Mouse (Mus musculus): ENCODE measurements around the gene Lmna.

Lmna gene

DNA sequence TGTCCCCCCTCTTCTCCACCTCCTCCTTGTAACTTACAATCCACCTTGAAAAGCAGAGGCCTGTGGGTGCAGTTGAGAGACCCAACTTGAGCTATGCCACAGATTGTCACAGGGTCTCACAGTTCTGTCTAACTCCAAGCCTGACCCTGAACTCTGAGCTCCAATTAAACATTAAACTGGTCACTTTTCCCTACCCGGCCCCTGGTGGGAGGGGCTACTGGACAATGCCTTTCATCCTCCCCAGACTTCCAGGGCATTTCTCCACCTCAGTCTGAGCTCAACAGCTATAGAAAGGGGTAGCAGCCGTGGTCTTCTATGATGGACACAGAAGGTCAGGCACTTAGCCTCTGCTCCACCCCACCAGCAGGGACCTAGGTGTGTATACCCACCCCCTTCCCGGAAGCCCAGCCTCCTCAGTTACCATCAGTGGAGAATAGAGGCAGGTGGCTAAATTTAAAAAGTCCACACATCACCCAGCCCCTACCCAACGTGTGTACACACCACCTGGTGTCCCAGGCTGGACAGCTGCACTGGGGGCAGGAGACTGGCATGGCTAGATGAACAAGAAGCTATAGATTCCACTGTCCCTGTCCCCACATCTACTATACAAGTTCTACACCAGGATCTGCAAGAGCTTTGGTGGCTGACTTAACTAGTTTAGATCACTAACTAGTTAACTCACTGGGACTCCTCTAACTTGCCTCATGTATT lies 8.9 kb downstream of the Lmna start:
- no peak for DNase-seq (ENCODE audit: low read depth, low spot score)

DNA sequence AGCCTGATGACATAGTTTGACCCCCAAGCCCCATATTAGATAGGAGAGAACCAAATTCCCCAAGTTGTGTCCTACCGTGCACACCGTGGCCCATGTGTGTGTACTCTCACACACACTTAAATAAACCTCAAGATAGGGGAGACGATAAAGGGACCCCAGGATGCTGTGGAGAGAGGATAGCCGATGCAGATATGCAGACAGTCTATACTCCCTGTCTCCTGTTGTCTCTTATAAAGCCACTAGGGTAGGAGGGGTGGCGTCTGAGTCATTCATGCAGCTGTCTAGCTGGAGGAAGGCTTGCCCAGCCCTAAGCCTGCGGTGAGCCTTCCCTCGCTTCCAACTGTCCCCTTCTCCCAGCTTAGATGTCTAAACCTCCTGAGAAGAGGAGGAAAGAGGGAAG lies 9.7 kb downstream of the Lmna start:
- no peak for DNase-seq (ENCODE audit: low read depth, low spot score)

DNA sequence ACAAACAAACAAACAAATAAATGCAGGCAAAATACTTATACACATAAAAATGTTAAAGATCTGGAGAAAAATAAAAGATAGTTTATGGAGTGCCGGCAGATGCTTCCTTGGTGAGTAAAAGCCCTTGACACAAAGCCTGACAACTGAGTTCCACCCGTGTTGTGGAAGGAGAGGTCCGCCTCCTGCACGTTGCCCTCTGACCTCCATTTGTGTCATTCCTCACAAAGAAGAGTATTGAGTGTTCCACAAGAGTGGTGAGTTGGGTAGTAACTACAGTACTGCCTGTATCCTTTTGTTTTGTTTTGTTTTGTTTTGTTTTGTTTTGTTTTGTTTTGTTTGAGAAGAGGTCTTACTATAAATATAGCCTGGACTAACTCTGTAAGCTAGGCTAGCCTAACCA lies 10.2 kb downstream of the Lmna start:
- DNase-seq (ENCODE audit: low read depth, low spot score): no peak

DNA sequence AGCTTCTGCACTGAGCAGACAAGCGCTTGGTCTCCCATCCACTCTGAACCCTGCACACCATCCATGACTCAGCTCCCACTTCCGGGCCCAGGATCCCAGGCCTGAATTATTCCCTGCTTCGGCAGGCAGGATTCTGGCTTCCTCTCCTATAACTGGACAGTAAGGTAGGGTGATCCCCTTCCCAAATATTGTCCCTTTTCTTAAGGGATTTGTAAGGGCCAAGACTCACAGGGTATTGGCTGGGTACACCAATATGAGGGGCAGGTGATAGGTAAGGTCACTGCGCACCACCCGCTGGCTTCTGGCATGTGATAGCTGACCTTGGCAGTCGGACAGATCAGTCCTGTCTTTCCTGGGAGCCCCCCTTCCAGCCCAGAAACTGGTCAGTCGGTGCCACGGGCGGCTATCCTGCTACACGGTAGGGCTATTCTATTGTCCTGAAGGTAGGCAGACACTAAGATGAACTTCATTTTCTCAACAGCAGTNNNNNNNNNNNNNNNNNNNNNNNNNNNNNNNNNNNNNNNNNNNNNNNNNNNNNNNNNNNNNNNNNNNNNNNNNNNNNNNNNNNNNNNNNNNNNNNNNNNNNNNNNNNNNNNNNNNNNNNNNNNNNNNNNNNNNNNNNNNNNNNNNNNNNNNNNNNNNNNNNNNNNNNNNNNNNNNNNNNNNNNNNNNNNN lies 13.9 kb downstream of the Lmna start:
- no peak for DNase-seq (ENCODE audit: low read depth, low spot score)

DNA sequence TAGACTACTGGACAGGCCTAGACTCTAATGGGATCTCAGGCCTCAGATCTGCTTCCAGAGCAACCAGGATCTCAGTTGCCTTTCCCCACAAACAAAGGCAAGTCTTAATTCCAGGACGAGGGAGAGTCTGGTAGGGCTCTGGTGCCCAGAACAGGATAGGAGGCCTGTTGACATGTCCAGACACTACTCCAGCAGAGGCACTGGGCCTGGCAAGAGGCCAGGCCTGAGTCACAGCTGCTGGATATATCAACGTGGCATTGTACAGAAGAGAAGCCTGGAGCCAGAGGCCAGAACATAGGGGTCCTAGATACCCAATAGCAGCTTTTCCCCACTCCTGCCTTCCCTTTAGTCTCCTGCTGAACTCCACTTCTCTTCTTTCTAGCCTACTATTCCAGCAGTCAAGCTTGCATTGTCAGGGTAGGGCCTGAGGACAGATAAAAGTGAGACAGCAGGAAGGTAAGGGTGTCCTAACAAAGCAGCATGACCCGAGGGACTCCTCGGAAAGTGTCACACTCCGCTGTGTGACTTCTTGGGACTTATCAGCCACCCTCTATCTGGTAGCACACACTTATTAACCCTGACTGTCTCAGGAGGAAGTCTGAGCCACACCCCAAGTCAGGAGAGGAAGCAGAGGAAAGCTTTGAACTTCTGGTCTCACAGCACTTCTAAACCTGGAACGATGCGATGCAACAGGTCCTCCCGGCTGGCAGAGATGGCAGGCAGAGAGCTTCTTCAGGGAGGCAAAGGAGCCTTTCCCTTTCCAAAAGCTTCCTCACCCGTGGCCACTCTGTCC lies 14.7 kb downstream of the Lmna start:
- no peak for DNase-seq (ENCODE audit: low read depth, low spot score)

DNA sequence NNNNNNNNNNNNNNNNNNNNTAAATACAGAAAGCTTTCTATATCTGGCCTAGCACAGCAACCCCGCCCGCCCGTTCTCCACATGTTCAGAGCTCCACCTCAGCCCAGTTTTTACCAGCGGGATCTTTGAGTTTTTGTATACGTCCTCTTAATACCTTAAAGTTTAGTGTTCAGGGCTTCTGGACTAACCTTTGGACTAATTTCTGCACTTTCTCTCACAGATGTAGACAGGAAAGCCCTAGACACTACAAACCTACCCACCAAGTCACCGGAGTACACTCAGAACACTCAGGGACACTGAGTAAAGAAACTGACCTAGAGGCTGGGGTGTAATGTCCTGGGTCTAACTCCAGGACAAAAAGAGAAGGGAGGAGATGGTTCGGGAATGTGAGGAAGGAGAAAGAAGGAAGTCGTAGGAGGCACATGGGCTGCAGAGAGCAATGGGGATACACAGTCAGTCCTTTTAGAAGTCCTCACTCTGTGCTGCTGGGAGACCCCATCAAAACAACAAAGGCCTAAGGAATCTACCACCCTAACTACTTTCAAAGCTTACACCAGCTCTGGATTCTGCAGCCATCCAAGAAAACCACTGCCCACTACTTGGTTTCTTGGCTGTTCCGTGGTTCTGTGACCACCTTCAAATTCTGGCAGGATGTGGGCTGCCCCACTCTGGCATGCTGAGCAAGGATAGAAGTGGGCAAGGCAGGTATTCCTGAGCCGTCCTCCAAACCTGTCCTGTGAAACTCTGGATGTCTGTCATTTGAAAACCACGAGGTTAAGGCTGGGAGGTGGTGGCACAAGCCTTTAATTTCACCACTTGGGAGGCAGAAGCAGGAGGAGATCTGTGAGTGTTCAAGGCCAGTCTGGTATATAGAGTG lies 15.8 kb downstream of the Lmna start:
- no peak for DNase-seq (ENCODE audit: low read depth, low spot score)

DNA sequence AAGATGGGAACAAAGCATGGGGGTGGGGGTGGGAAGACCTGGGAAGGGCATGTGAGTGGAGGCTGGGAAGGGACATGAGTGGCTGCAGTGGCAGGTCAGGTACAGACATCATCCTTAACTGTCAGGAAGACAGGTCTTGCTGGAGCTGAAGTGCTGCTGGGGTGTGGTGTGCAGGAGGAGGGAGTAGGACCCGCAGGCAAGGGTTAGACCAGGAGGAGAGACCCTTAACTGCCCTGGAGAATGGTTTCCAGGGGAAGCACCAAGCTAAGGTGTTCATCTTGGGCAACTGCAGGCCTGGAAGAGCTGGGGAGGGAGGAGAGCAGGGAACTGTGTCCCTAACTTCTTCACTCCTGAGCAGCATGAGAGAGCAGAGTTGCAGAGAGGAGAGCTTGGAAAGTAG lies 22.4 kb downstream of the Lmna start:
- DNase-seq (ENCODE audit: low read depth, low spot score): no peak

DNA sequence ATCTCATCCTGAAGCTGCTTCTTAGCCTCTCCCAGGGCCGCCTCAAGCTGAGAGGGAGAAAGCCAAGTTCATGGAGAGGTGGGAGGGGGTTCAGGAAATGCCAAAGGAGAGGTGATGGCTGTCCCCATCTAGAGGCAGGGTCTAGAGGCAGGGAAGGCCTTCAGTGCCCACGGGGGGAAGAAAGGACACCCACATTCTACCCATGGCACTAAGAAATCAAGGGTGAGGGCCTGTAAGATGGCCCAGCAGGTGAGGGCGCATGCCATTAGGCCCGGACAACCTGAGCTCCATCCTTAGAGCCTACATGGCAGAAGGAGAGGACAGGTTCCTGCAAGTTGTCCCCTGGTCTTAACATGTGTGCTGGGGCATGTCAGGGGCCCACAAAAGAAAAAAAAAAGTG lies 22.9 kb downstream of the Lmna start:
- DNase-seq (ENCODE audit: low read depth, low spot score): no peak

DNA sequence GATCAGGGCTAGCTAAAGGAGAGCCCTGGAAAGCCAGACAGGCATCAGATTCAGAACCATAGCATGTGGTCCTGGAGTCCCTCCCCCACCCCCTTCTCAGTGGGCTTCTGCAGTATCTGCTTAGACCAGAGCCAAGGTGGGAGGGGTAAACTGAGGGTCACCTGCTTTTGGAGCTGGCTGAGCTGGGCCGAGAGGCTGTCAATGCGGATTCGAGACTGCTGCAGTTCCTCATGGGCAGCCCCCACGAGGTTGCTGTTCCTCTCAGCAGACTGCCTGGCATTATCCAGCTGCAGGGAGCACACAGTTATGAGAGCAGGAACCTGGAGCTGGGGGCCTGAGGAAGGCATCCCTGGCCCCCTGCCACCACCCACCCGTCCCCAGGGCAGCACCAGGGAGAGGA lies 23.7 kb downstream of the Lmna start:
- DNase-seq (ENCODE audit: low read depth, low spot score): no peak

DNA sequence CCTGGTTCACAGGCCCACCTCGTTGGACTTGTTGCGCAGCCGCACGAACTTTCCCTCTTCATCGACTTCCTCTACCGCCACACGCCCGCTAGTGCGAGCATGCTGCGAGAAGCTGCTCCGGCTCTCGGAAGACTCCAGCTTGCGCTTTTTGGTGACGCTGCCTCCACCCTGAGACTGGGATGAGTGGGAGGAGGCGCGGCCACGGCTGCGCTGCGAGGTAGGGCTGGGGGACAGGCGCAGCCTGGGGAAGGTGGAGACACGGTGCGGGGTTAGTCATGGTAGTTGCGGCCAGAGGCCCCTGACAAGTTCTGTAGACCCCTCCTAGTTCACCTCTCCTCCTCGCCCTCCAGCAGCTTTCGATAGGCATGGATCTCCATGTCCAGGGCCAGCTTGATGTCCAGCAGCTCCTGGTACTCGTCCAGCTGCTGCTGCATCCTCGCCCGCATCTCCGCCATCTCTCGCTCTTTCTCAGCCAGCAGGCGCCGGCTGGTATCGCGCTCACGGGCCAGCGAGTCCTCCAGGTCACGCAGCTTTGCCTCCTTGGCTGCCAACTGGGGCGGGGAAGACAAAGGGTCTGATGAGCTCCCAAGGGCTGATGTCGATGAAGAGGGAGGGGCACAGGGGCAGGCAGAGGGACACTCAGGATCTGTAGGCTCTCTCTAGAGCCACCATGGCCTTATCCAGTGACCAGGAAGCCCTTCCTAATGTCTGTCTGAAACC lies 25.0 kb downstream of the Lmna start:
- DNase-seq (ENCODE audit: low read depth, low spot score): no peak

DNA sequence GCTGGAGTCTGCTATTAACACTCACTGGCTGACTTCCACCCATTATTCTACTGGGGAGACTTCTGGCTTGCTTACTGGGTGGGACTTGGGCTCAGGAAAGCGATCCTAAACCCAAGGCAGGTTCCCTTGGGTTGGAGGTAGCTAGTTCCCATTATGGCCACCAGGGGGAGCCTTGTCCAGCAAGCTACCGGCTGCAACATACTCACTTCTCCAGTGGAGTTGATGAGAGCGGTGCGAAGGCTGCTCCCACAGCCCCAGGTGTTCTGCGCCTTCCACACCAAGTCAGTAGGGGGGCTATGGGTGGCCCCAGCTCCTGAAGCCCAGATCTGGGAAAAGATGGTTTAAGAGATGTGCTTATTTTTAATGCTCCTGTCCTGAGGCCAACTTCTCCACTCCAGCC lies 26.1 kb downstream of the Lmna start:
- no peak for DNase-seq (ENCODE audit: low read depth, low spot score)

DNA sequence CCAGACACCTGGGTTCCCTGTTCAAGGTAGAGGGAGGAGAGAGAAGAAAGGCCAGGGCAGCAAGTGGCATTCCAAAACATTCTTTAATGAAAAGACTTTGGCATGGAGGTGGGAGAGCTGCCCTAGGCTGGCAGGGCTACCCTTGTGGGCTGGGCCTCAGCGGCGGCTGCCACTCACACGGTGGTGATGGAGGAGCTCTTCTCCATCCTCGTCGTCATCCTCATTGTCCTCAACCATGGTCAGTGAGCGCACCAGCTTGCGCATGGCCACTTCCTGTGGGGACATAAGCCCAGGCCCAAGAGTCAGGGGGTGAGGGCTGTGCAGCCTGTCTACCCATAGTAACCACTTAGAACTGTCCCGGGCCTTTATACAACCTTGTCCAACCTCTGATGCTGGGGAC lies 26.6 kb downstream of the Lmna start:
- DNase-seq (ENCODE audit: low read depth, low spot score): no peak

DNA sequence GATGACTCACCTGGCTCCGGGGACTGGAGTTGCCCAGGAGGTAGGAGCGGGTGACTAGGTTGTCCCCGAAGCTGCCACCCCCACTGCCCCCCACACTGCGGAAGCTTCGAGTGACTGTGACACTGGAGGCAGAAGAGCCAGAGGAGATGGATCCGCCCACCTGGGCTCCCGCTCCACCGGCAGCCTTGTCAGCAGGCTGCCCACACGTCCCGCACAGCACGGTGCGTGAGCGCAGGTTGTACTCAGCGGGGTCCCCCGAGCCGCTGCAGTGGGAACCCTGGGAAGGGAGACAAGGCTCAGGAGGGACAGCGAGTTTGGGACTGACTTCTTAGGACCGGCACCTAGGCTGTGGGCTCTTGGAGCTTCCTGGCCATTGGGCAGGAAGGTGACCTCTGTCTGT lies 27.4 kb downstream of the Lmna start:
- no peak for DNase-seq (ENCODE audit: low read depth, low spot score)

DNA sequence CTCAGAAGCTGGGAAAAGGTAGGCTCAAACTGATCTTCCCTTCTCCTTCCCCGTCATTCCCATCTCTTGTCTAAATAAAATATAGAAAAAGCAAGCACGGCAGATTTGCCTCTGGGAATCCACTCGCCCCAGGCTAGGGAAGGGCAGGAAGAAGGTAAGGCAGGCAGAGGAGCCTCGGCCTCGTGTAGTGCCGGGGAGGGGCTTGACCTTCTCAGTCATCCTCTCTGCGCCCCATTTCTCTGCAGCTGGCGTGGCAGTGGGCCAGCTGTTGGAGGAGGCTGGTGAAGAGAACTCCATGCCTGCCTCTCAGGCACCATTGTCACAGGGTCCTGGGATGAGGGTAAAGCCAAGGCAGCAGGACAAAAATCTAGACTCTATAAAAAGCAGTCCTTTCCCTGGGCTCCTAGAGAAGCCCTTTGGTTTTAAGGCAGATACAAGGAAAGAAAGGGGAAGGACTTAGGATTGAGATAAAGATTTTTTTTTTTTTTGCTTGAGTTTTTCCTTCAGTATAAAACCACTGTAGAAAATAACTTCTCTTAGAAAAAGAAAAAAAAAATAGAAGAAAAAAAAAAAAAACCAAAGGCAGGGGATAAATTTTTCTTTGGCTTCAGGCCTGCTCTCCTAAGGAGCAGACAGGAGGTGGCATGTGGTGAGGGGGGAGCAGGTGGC lies 28.2 kb downstream of the Lmna start:
- no peak for DNase-seq (ENCODE audit: low read depth, low spot score)

DNA sequence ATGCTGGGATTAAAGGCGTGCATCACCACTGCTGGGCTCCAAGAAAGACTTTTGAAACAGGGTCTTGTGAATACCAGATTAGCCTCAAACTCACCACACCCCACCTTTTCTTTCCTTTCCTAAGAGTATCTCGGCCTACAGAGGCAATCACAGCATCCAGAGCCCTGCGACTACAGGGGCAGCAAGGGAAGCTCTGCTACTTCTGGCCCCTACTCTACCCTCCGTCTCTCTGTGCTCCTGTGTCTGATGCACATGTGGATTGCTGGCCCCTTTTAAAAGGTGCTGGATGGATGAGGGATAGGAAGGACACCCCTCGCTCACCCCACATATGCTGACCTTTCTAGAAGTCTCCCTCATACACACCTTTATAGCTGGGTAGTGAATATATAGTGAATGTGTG lies 29.1 kb downstream of the Lmna start:
- DNase-seq (ENCODE audit: low read depth, low spot score): no peak

DNA sequence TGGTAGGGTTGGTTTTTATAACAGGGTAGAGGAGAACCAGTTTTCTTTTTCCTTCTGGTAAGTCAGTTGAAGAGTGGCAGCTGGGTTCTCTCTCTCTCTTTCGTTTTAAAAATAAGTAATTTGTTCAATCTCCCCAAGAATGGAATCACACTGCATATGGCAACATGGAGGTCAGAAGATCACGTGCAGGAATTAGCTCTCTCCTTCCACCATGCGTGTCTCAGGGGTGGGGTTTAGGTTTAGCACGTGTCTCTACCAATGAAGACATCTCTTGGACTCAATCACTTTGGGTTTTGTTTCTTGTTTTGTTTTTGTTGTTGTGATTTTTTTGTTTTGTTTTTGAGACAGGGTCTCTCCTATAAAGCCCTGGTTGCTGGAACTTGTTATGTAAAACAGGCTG lies 29.9 kb downstream of the Lmna start:
- no peak for DNase-seq (ENCODE audit: low read depth, low spot score)

DNA sequence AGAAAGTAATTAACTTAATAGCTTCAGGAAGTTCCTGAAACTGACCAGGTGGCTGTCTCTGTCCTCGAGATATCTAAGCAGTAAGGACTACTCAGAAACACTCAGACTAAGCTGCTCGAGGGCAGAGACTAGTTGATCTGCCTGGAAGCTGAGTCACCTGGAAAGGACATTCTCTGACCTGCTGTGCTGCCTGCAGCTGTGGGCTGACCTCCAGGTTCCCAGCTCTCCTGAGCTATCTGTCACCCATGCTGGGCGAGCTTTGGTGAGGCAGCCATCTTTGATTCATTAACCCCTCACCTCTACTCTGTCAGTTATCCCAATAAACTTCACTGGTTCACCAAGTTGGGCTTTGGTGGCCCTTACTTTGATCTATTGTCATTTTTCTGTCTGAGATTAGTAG lies 30.6 kb downstream of the Lmna start:
- DNase-seq (ENCODE audit: low read depth, low spot score): no peak

DNA sequence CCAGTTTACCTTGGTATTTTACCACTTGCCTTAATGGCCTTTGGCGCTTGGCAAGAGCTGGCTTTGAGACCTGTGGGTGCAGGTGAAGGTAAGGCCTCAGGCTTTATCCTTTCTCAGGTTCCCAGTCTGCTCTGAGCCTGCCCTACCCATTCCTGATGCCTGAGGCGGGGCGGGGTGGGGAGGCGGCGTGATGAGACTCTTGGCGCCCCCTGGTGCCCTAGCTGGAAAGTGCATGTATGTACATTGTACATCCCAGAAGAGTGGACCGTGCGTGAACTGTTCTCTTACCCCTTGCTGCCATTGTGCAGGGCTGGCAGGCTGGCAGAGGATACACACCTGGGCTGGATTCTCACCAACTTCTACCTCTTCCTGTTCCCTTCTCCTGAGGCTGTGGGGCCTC lies 32.0 kb downstream of the Lmna start:
- DNase-seq (ENCODE audit: low read depth, low spot score): peak; percentile 75

DNA sequence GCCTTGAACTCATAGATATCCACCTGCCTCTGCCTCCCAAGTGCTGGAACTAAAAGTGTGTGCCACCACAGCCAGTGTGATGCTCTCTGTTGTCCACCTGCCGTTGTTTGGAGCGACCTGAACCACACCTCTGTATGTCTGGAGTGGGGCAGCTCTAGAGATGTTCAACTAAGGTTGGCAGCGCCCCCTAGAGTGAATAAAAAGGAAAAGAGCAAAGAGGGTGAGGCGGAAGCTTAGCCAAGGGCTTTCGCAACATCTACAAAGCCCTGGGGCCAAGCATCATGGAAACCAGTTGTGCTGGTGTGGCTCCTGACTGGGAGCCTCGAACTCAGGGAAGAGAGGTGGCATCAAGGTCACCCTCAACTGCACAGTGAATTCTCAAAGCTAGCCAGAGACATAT lies 33.4 kb downstream of the Lmna start:
- no peak for DNase-seq (ENCODE audit: low read depth, low spot score)

DNA sequence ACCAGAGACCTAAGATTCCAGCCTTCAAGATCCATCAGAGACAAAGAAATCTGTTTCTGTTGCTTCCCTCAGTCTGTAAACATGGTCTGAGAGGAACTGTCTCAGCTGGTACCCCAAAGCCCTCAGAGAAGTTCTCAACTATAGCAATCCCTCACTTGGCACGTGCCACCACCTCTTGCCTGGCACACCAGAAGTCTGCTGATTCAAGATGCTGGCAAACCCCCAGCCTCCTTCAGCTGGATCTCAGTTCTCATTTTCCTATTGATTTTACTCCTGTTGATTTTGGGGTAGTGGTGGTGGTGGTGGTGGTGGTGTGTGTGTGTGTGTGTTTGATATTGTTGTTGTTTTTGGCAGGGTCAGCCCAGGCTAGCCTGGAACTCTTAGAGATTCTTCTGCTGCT lies 36.2 kb downstream of the Lmna start:
- DNase-seq (ENCODE audit: low read depth, low spot score): no peak

DNA sequence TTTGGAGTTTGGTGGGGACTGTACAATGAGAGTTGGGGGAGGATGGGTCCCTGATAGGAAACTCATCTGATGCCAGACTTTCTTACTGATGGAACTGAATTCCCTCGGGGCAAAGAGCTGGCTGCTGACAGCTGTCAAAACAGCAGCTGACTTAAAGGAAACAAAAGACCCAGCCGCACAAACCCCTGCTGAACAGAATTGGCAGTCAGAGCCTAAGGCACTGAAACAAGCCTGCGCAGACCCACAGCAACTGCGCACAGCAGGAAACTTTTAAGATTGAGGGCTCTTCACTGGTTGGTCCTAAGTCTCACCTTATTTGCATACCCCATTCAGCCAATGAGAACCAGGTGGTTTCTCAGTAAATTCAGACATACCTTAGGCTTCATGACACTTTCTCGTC lies 36.7 kb downstream of the Lmna start:
- DNase-seq (ENCODE audit: low read depth, low spot score): no peak
